Mouse (Mus musculus) midbrain, embryonic 15.5 days (tissue): ENCODE results near the gene Ptprf. TPM values are rescaled to one million over a fixed set of nuclear protein-coding genes. Genes with fewer than 3 reads are reported as not detected.

Experiments used
- ATAC-seq: fragments of 200-750 bp; cut with Nextera tagmentation; replicated peaks from 2 replicates; pipeline ENCODE4 v1.8.0; 2017; ENCODE audit warnings: moderate TSS enrichment
- H3K27ac ChIP-seq: fragments of 300-500 bp; sonication (generic); 2 replicates; pipeline ENCODE4 v1.5.1; 2015; ENCODE audit warnings: mild to moderate bottlenecking, inconsistent platforms
- H3K27me3 ChIP-seq: fragments of 300-500 bp; sonication (generic); replicated peaks from 2 replicates; pipeline ENCODE4 v1.6.1; 2015; ENCODE audit warnings: inconsistent platforms
- H3K36me3 ChIP-seq: fragments of 300-500 bp; sonication (generic); replicated peaks from 2 replicates; pipeline ENCODE4 v1.6.1; 2015; ENCODE audit warnings: inconsistent platforms
- H3K4me1 ChIP-seq: fragments of 300-500 bp; sonication (generic); 2 replicates; pipeline ENCODE4 v1.6.1; 2015; ENCODE audit warnings: inconsistent platforms
- H3K4me2 ChIP-seq: fragments of 300-500 bp; sonication (generic); 2 replicates; pipeline ENCODE4 v1.6.1; 2015; ENCODE audit warnings: inconsistent platforms, mild to moderate bottlenecking, moderate library complexity
- H3K4me3 ChIP-seq: fragments of 300-500 bp; sonication (generic); 2 replicates; pipeline ENCODE4 v1.5.1; 2015; ENCODE audit warnings: mild to moderate bottlenecking, inconsistent platforms
- H3K9ac ChIP-seq: fragments of 300-500 bp; sonication (generic); 2 replicates; pipeline ENCODE4 v1.6.1; 2015; ENCODE audit warnings: mild to moderate bottlenecking, inconsistent platforms
- H3K9me3 ChIP-seq: fragments of 300-500 bp; sonication (generic); 2 replicates; pipeline ENCODE4 v1.6.1; 2016; ENCODE audit warnings: inconsistent platforms
- WGBS: fragments of 180-500 bp; shearing (Covaris S2); methylation state at CpG from one replicate; pipeline ENCODE4 v1.1.7; 2015; ENCODE audit warnings: mixed read lengths; 5-methylcytosine and 5-hydroxymethylcytosine counted together
- microRNA-seq: library from miRNA; unstranded; fragments of <30 nt; microRNA quantifications from one replicate; pipeline ENCODE4, GENCODE M21; 2016
- polyA plus RNA-seq: library from polyadenylated mRNA; unstranded; fragments of >200 nt; fragmentation: Nextera tagmentation; extraction: Ambion mirVana; gene quantifications from 2 replicates; pipeline ENCODE4 v1.2.1, GENCODE M21; 2015

Gene Ptprf
- polyA plus RNA-seq, 1 experiment from 2014 or later: 94.2 TPM

DNA sequence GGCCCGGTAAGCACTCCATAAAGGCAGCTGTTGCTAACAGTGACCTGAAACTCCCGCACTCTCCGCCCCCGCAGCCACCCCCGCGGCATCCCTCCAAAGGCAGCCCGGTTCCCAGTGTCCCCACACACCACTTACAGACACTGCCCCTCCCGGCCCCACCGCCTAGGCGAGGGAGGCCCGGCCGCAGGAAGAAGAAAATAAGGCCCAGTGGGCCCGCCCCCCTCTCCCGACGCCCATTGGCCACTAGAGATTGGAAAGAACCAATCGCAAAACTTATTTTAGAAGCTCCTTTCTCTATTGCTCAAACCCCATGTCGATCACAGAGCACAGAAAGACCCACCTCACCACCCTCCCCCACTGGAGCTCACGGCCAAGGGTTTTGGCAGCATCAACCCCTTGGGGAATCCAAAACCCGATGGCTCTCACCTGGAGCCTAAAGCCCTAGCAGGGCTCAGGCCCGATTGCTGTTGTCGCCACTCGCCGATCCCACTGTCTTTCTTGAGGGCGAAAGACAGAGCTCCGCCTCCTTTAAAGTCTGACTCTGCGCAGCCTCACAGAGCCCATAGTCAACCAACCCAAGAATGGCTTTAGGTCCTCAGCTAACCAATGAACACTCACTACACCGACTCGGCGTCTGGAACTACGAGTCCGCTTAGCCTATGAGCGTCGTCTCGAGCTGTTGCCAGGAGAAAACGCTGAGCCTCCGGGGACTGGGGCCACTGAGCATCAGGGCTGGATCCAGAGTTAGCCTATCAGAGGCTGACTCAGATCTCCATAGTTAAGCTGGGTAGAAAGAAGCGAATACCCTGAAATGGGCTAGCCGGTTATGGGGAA lies 111.5 kb downstream of the Ptprf start, which contains the start of gene Kdm4a:
Kdm4a (minus strand) TSS at position 577 of the 834 bp plus-strand sequence.
- Histone ChIP-seq H3K27me3 (no peaks in the 10 kb centered on the region), H3K9ac (peak within 1 kb of the TSS; percentile 78), H3K4me1 (peaks cover 16% of the 10 kb centered on the region), H3K4me2 (peak within 1 kb of the TSS; percentile 73), H3K27ac (peak within 1 kb of the TSS; percentile 99), H3K4me3 (peak within 1 kb of the TSS; percentile 78), H3K9me3 (no peaks in the 10 kb centered on the region), H3K36me3 (peaks cover 22% of the 10 kb centered on the region)
- ATAC-seq: peak; percentile 100
- under 1% methylated on average over 38 of the region's 38 CpGs for WGBS

DNA sequence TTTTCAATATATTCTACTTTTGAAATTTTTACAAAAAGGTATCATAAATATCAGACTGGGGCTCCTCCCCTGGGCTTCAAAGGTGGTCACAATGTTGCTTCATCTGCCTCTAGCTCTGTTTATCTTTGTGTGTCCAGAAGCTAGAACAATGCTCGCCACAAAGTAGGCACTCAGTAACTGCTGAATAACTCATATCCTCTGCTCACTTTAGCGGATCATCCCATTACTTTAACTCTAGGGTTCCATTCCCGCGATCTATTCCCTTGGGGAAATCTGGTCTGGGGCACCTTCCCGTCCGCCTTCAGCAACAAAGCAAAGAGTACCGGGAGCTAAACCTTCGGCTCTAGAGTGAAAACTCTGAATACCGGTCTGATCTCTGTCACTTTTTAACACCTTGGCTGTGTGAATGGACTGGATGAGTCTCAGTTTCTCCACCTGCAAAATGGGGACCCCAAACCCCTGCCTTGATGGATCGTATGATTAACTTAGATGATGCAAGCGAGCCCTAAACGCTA lies 112.2 kb downstream of the Ptprf start:
- H3K27me3 ChIP-seq: no peaks in the 10 kb centered on the region

DNA sequence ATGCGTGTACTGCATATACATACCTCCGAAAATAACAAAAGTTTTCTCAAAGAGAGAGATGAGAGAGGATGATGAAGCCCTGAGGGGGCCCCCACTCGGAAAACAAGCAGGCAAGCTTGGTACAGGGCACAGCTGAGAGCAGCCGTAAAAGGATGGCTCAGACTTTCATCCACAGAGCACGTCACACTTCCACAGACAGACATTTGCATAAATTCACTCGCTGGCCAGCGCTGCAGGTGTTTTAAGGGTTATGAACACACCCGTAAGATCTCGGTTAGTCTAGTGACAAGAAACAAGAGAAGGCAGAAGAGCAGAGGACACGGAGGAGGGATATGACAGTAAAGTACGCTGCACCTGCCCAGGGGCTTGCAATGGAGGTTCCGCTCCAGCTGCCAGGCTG lies 118.7 kb downstream of the Ptprf start:
- no peak for ATAC-seq
- H3K9ac ChIP-seq: no peak overlapping the region
- H3K9me3 ChIP-seq: no peaks in the 10 kb centered on the region
- no peak overlapping the region for H3K4me2 ChIP-seq
- no peaks in the 10 kb centered on the region for H3K27me3 ChIP-seq
- H3K4me3 ChIP-seq: no peak overlapping the region
- 92% methylated on average over 12 of the region's 12 CpGs for WGBS
- no peak overlapping the region for H3K27ac ChIP-seq
- peaks cover 86% of the 10 kb centered on the region for H3K36me3 ChIP-seq
- H3K4me1 ChIP-seq: no peaks in the 10 kb centered on the region

More for the DNA sequence above, 112.2 kb downstream of the Ptprf start:
- no peaks in the 10 kb centered on the region for H3K9me3 ChIP-seq
- no peak for ATAC-seq
- H3K4me2 ChIP-seq: peak overlapping the region; percentile 73
- H3K27ac ChIP-seq: peak overlapping the region; percentile 99
- H3K4me3 ChIP-seq: peak overlapping the region; percentile 78
- H3K36me3 ChIP-seq: peaks cover 29% of the 10 kb centered on the region
- 1% methylated on average over 12 of the region's 12 CpGs for WGBS
- H3K4me1 ChIP-seq: peaks cover 16% of the 10 kb centered on the region
- H3K9ac ChIP-seq: peak overlapping the region; percentile 78

DNA sequence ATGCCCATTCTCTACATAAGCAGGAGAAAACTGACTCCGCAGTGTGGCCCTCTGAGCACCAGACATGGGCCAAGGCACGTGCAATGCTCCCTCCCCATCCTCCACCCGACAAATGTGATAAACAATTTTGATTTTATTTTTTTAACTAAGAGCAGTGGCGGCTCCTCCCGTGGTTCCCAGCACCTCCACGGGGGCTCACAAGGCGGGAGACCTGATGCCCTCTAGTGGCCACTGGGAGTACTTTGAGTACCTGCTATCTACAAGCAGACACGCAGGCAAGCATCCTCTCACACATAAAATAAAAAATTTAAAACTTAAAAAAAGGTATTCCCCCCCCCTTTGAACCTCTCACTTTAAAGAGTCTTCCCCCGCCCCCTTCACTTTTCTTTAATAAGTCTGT lies 120.2 kb downstream of the Ptprf start:
- H3K9me3 ChIP-seq: no peaks in the 10 kb centered on the region
- H3K27ac ChIP-seq: no peak overlapping the region
- no peaks in the 10 kb centered on the region for H3K4me1 ChIP-seq
- peaks cover 88% of the 10 kb centered on the region for H3K36me3 ChIP-seq
- no peak for ATAC-seq
- 90% methylated on average over 9 of the region's 9 CpGs for WGBS
- H3K27me3 ChIP-seq: no peaks in the 10 kb centered on the region
- no peak overlapping the region for H3K4me2 ChIP-seq
- H3K9ac ChIP-seq: no peak overlapping the region
- H3K4me3 ChIP-seq: no peak overlapping the region

DNA sequence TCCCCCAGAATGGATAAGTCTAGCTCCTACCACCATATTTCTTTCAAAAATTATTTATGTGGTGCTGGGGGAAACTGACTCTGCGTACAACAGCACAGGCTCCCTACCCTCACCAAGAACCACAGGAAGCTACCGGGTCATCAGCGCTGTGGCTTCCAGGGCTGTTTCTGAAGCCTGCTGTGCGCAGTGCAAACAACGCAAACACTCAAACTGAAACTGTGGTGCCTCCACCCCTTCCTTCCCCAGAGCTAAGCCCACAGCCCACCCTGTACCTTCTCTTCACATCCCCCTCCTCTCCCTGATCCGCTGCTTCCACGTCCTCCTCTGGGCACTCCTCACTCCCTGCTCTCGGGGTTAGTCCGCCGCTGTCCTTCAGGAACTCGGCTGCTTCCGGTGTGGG lies 129.1 kb downstream of the Ptprf start:
- Histone ChIP-seq H3K36me3 (peaks cover 83% of the 10 kb centered on the region), H3K4me2 (no peak overlapping the region), H3K9ac (no peak overlapping the region), H3K27me3 (no peaks in the 10 kb centered on the region), H3K27ac (no peak overlapping the region), H3K4me3 (no peak overlapping the region), H3K9me3 (no peaks in the 10 kb centered on the region), H3K4me1 (no peaks in the 10 kb centered on the region)
- 92% methylated on average over 12 of the region's 12 CpGs for WGBS
- ATAC-seq: no peak

Small RNA genes lying within 50 kb of the gene (microRNA-seq; reads per million reads assigned to microRNA genes)
- 3.9 reads per million, percentile 19 among the genes with 10 or more reads in this experiment for gene Mir7226

Other genes with a start within 250 kb of the Ptprf start
- 12.6 and 12.9 TPM in 2 replicates for gene St3gal3, start 156.5 kb downstream of the Ptprf start, polyA plus RNA-seq
- gene Kdm4a, start 111.4 kb downstream of the Ptprf start, polyA plus RNA-seq: 51.8 and 53.8 TPM in 2 replicates
- gene Szt2, start 117.9 kb upstream of the Ptprf start, polyA plus RNA-seq: 11.1 and 11.5 TPM in 2 replicates
- gene Med8, start 117.9 kb upstream of the Ptprf start, polyA plus RNA-seq: 96.5 and 96.7 TPM in 2 replicates
- gene Elovl1, start 136.7 kb upstream of the Ptprf start, polyA plus RNA-seq: 30.7 and 31.4 TPM in 2 replicates
- 35.5 and 48.3 TPM in 2 replicates for gene Cdc20, start 145.9 kb upstream of the Ptprf start, polyA plus RNA-seq
- gene Mpl, start 166.1 kb upstream of the Ptprf start, polyA plus RNA-seq: 0.13 and 0.14 TPM in 2 replicates
- 16.8 and 17.1 TPM in 2 replicates for gene Tie1, start 198.7 kb upstream of the Ptprf start, polyA plus RNA-seq
- gene 2610528J11Rik, start 235.6 kb upstream of the Ptprf start, polyA plus RNA-seq: 0.18 TPM in 1 of 2 replicates, not detected in the other